8 mouse cellular contexts compared by ENCODE assay signal in the genomic region with DNA sequence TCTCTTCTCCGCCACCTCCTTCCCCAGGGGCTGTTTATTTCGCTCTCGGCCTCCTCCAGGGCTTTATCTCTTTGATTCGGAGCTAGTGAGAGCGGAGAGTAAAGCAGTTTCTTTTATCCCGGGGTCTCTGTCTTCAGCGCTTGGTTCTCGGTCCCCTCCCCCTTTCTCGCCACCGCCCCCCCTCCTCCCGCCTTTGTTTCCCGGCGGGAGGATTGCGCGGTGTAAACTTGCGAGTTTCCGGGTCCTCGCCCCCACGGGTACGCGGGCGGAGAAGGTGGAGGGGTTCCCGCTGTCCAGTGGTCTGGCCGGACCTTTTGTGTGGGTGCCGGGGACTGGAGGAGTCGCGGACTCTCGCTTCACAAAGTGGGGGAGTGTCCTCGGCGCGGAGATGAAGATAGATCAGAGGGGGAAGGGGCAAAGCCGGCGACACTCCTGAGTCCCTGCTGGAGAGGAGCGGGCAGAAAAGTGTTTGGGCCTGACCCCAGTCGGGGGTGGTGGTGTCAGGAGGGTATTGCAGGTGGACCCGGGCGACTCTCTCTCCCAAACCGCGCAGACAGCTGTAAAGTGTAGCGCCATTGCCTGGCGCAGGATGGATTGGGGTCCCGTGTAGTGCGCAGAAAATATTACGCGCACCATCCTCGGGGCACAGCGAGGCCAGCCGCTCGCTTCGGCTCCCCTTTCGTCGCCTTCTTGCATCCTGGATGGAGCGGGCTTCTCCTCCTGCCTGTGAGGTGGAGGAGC. TPM values are rescaled to one million over a fixed set of nuclear protein-coding genes. Genes with fewer than 3 reads are reported as not detected.
DNase-seq lines count a peak whose midpoint lies in the region; ATAC-seq and TF ChIP-seq lines count a peak whose summit lies in the region.

No protein-coding gene starts in this region.

- under 1% methylated on average over 53 of the region's 53 CpGs for WGBS in heart, embryonic 14.5 days
- 1% methylated on average over 53 of the region's 53 CpGs for WGBS in limb, embryonic 13.5 days
- under 1% methylated on average over 52 of the region's 53 CpGs for WGBS in neural tube, embryonic 13.5 days

- peak overlapping the region; percentile 82 for H3K9ac ChIP-seq in heart, embryonic 14.5 days (ENCODE audit: low read length)
- H3K9ac ChIP-seq in limb, embryonic 13.5 days = peak overlapping the region; percentile 83
- peak overlapping the region; percentile 99 for H3K9ac ChIP-seq in neural tube, embryonic 13.5 days

- intact Hi-C loops in left cerebral cortex, adult 2 months (cut with DNase I) = loop anchor here (2.0 kb wide), 1 partner anchor 119 kb away; no protein-coding TSS in a partner anchor
- intact Hi-C loops in left cerebral cortex, postnatal 36 days (cut with DNase I) = loop anchor here (2.0 kb wide), 1 partner anchor 119 kb away; no protein-coding TSS in a partner anchor
- intact Hi-C loops in left cerebral cortex, postnatal 10 days (cut with DNase I) = loop anchor here (2.0 kb wide), 1 partner anchor 117 kb away; no protein-coding TSS in a partner anchor

- H3K9me3 ChIP-seq in heart, embryonic 14.5 days (ENCODE audit: control insufficient read depth, low read length) = no peaks in the 10 kb centered on the region
- H3K9me3 ChIP-seq in limb, embryonic 13.5 days = no peaks in the 10 kb centered on the region
- H3K9me3 ChIP-seq in neural tube, embryonic 13.5 days = no peaks in the 10 kb centered on the region

- H3K4me3 ChIP-seq in left cerebral cortex, adult 2 months = peak overlapping the region; percentile 84
- H3K4me3 ChIP-seq in heart, embryonic 14.5 days (ENCODE audit: control insufficient read depth in 1 of 2, insufficient read depth in 1 of 2, low read depth in 1 of 2, low read length in 2 of 2) = peak overlapping the region; percentile 62 to 72
- H3K4me3 ChIP-seq in limb, embryonic 13.5 days = peak overlapping the region; percentile 69
- peak overlapping the region; percentile 93 for H3K4me3 ChIP-seq in neural tube, embryonic 13.5 days

- no peak for ATAC-seq in heart, embryonic 14.5 days (ENCODE audit: insufficient number of reproducible peaks, insufficient read depth, low FRiP score, low read depth)
- no peak for ATAC-seq in limb, embryonic 13.5 days (ENCODE audit: low FRiP score, low read depth)
- ATAC-seq in neural tube, embryonic 13.5 days (ENCODE audit: low read depth) = peak; percentile 28

- peaks cover 4 to 9% of the 10 kb centered on the region in 2 experiments; a peak in 3 of 4 replicates for H3K4me1 ChIP-seq in heart, embryonic 14.5 days (ENCODE audit: control insufficient read depth in 2 of 2, insufficient read depth in 2 of 2, low read length in 2 of 2)
- H3K4me1 ChIP-seq in limb, embryonic 13.5 days = peaks cover 32% of the 10 kb centered on the region
- H3K4me1 ChIP-seq in neural tube, embryonic 13.5 days (replicated peaks) = peaks cover 65% of the 10 kb centered on the region

- DNase-seq in left cerebral cortex, adult 2 months (ENCODE audit: extremely low spot score in 1 of 2, low spot score in 2 of 2) = no peak
- no peak for DNase-seq in left cerebral cortex, postnatal 36 days (ENCODE audit: low spot score in 2 of 2)
- peak; percentile 62 for DNase-seq in adrenal gland, postnatal 14 days
- no peak for DNase-seq in natural killer cell, adult 2 months (ENCODE audit: low spot score in 2 of 2)
- no peak for DNase-seq in left cerebral cortex, postnatal 10 days (ENCODE audit: extremely low spot score in 1 of 2, low spot score in 2 of 2)

- H3K27ac ChIP-seq in left cerebral cortex, adult 2 months = peak overlapping the region; percentile 81
- peak overlapping the region; percentile 7 to 64; a peak in 2 of 4 replicates for H3K27ac ChIP-seq in heart, embryonic 14.5 days (replicated peaks in 1 of 2; ENCODE audit: control insufficient read depth in 1 of 2, insufficient read depth in 1 of 2, low read depth in 2 of 2, low read length in 2 of 2)
- peak overlapping the region; percentile 40; the same call in 1 of the 2 replicates for H3K27ac ChIP-seq in limb, embryonic 13.5 days
- peak overlapping the region; percentile 96 for H3K27ac ChIP-seq in neural tube, embryonic 13.5 days (replicated peaks)

- H3K27me3 ChIP-seq in heart, embryonic 14.5 days (ENCODE audit: control insufficient read depth, insufficient read depth, low read length) = peaks cover 12% of the 10 kb centered on the region
- H3K27me3 ChIP-seq in limb, embryonic 13.5 days = peaks cover 47% of the 10 kb centered on the region
- peaks cover 4% of the 10 kb centered on the region; the same call in 1 of the 2 replicates for H3K27me3 ChIP-seq in neural tube, embryonic 13.5 days

- H3K36me3 ChIP-seq in heart, embryonic 14.5 days (ENCODE audit: control insufficient read depth, insufficient read depth, low read length) = no peaks in the 10 kb centered on the region
- H3K36me3 ChIP-seq in limb, embryonic 13.5 days = no peaks in the 10 kb centered on the region
- no peaks in the 10 kb centered on the region for H3K36me3 ChIP-seq in neural tube, embryonic 13.5 days

- no peak for TF ChIP-seq CTCF in left cerebral cortex, adult 2 months (IDR thresholded peaks at IDR 0.05)

- peak overlapping the region; percentile 100 for H3K4me2 ChIP-seq in heart, embryonic 14.5 days (ENCODE audit: low read length)
- peak overlapping the region; percentile 100 for H3K4me2 ChIP-seq in limb, embryonic 13.5 days (replicated peaks)
- H3K4me2 ChIP-seq in neural tube, embryonic 13.5 days = peak overlapping the region; percentile 71

RNA-seq across cellular contexts. Expression of gene Trp53i11, which starts 0.8 kb away (rescaled TPM):
- 100 to 1,000 TPM; 111 to 112 TPM for total RNA-seq in left cerebral cortex, adult 2 months (2021)
- 10 to 100 TPM; 82.3 to 99.8 TPM for total RNA-seq in left cerebral cortex, postnatal 36 days (2021)
- 70.9 and 86.9 TPM in 2 replicates for total RNA-seq in adrenal gland, postnatal 14 days (2021)
- 30.5 and 33.0 TPM in 2 replicates for polyA plus RNA-seq in heart, embryonic 14.5 days (2014; fragmentation: Nextera tagmentation; extraction: Ambion mirVana)
- polyA plus RNA-seq in limb, embryonic 13.5 days (2015; fragmentation: Nextera tagmentation; extraction: Ambion mirVana) = 17.6 and 24.6 TPM in 2 replicates
- polyA plus RNA-seq in neural tube, embryonic 13.5 days (2015; fragmentation: Nextera tagmentation; extraction: Ambion mirVana) = 137 and 150 TPM in 2 replicates
- 10 to 100 TPM; 46.0 to 50.7 TPM for total RNA-seq in left cerebral cortex, postnatal 10 days (2021)

Comparison
In these comparisons a context has a peak if more than half of its experiments do, and no peak if none do; other contexts are left out.
1. H3K27ac ChIP-seq: peak in every context shown above with its lines; median percentile 96 in neural tube, embryonic 13.5 days; 81 in left cerebral cortex, adult 2 months; 40 in limb, embryonic 13.5 days; 36 in heart, embryonic 14.5 days.